Mouse (Mus musculus) olfactory bulb, adult 2 months (tissue): ENCODE data around the gene Trap1a.

Experiments used
- CTCF ChIP-seq: fragments of 200-500 bp; IDR thresholded peaks from 2 replicates; pipeline ENCODE4 v1.5.1; 2012; ENCODE audit warnings: low read depth, mild to moderate bottlenecking, low read length, moderate library complexity; ENCODE audit not compliant: insufficient read depth
- POLR2A ChIP-seq: fragments of 200-500 bp; IDR thresholded peaks from 2 replicates; pipeline ENCODE4 v1.6.1; 2012; ENCODE audit warnings: mild to moderate bottlenecking, low read depth, low read length, moderate library complexity; ENCODE audit not compliant: insufficient read depth

GRCm38 (mm10) chrX:139341185-139341584, 7.7 kb downstream of the Trap1a start:
- TF ChIP-seq CTCF (no peak), POLR2A (no peak)
